In genomic region chr1:182955047-182955620, GRCm38 (mm10) we compare ENCODE assay signal across 7 mouse cellular contexts. TPM values are rescaled to one million over a fixed set of nuclear protein-coding genes. Genes with fewer than 3 reads are reported as not detected.
A peak's percentile ranks its signal among the peaks of the same experiment; 100 is the strongest.
DNase-seq lines count a peak whose midpoint lies in the region; ATAC-seq and TF ChIP-seq lines count a peak whose summit lies in the region.

No protein-coding gene starts in this region.

- no peaks in the 10 kb centered on the region for H3K36me3 ChIP-seq in ES-Bruce4 (ENCODE audit: control insufficient read depth, insufficient read depth, low read length, poor library complexity, severe bottlenecking)
- no peaks in the 10 kb centered on the region for H3K36me3 ChIP-seq in hindbrain, embryonic 16.5 days (ENCODE audit: control insufficient read depth, insufficient read depth, low read length)
- H3K36me3 ChIP-seq in lung, embryonic 15.5 days, result no peaks in the 10 kb centered on the region
- H3K36me3 ChIP-seq in stomach, postnatal 0 days (ENCODE audit: control insufficient read depth, insufficient read depth, low read length), result no peaks in the 10 kb centered on the region

- ATAC-seq in hindbrain, embryonic 16.5 days, result no peak
- no peak for ATAC-seq in lung, embryonic 15.5 days (ENCODE audit: borderline replicate concordance, extremely low read depth, low FRiP score, low TSS enrichment)
- no peak; the same call in 1 of the 2 replicates for ATAC-seq in stomach, postnatal 0 days (ENCODE audit: low FRiP score, low TSS enrichment)
- no peak for ATAC-seq in monocyte, adult 5-6 weeks (replicated peaks; ENCODE audit: insufficient number of reproducible peaks, low FRiP score, low TSS enrichment, poor library complexity, severe bottlenecking)

- H3K4me3 ChIP-seq in ES-Bruce4 (ENCODE audit: low read depth, low read length), result peak overlapping the region; percentile 17
- peak overlapping the region; percentile 57 for H3K4me3 ChIP-seq in bone marrow macrophage, adult 2 months (ENCODE audit: insufficient read depth, low read length)
- peak overlapping the region; percentile 31 for H3K4me3 ChIP-seq in hindbrain, embryonic 16.5 days (ENCODE audit: low read length)
- H3K4me3 ChIP-seq in lung, embryonic 15.5 days, result peak overlapping the region; percentile 48
- H3K4me3 ChIP-seq in stomach, postnatal 0 days (ENCODE audit: low read depth, low read length), result peak overlapping the region; percentile 48

- TF ChIP-seq CTCF in ES-Bruce4 (IDR thresholded peaks at IDR 0.05; ENCODE audit: low read depth, low read length), result no peak
- no peak for TF ChIP-seq CTCF in bone marrow macrophage, adult 2 months (IDR thresholded peaks at IDR 0.05; ENCODE audit: low read depth, low read length)
- peak; percentile 30 for TF ChIP-seq CTCF in stomach, postnatal 0 days (IDR thresholded peaks at IDR 0.05; ENCODE audit: low read depth)

- no peak for DNase-seq in stomach, postnatal 0 days (ENCODE audit: low spot score)
- DNase-seq in right cerebral cortex, postnatal 25 days, result no peak

- TF ChIP-seq POLR2A in ES-Bruce4 (IDR thresholded peaks at IDR 0.05; ENCODE audit: insufficient read depth, low read length), result no peak
- TF ChIP-seq POLR2A in bone marrow macrophage, adult 2 months (IDR thresholded peaks at IDR 0.05; ENCODE audit: borderline replicate concordance, low read depth, low read length), result no peak

- no peaks in the 10 kb centered on the region for H3K4me1 ChIP-seq in ES-Bruce4 (ENCODE audit: control insufficient read depth, insufficient read depth, low read length)
- H3K4me1 ChIP-seq in bone marrow macrophage, adult 2 months (ENCODE audit: control insufficient read depth, insufficient read depth, low read length), result peaks cover 47% of the 10 kb centered on the region
- peaks cover 16% of the 10 kb centered on the region for H3K4me1 ChIP-seq in hindbrain, embryonic 16.5 days (ENCODE audit: control insufficient read depth, insufficient read depth, low read depth, low read length)
- peaks cover 53% of the 10 kb centered on the region for H3K4me1 ChIP-seq in lung, embryonic 15.5 days
- peaks cover 9% of the 10 kb centered on the region; the same call in 1 of the 2 replicates for H3K4me1 ChIP-seq in stomach, postnatal 0 days (replicated peaks; ENCODE audit: control insufficient read depth, insufficient read depth)

- no peaks in the 10 kb centered on the region for H3K27me3 ChIP-seq in ES-Bruce4 (ENCODE audit: control insufficient read depth, insufficient read depth, low read length, poor library complexity, severe bottlenecking)
- peaks cover 4% of the 10 kb centered on the region; the same call in 1 of the 2 replicates for H3K27me3 ChIP-seq in hindbrain, embryonic 16.5 days (replicated peaks; ENCODE audit: control insufficient read depth, insufficient read depth, low read length)
- 0 out of 2 replicates have a peak, but pooled peaks cover 3% of the 10 kb centered on the region for H3K27me3 ChIP-seq in lung, embryonic 15.5 days
- H3K27me3 ChIP-seq in stomach, postnatal 0 days (ENCODE audit: control insufficient read depth, insufficient read depth, low read length), result no peaks in the 10 kb centered on the region

- H3K9ac ChIP-seq in ES-Bruce4 (ENCODE audit: low read depth, poor library complexity, severe bottlenecking), result 0 out of 2 replicates have a peak overlapping the region, but pooled peaks have one; percentile 13
- peak overlapping the region; percentile 58 for H3K9ac ChIP-seq in hindbrain, embryonic 16.5 days (ENCODE audit: low read depth, low read length)
- peak overlapping the region; percentile 56 for H3K9ac ChIP-seq in lung, embryonic 15.5 days
- peak overlapping the region; percentile 69 for H3K9ac ChIP-seq in stomach, postnatal 0 days (ENCODE audit: low read length)

- H3K4me2 ChIP-seq in hindbrain, embryonic 16.5 days (ENCODE audit: low read length), result peak overlapping the region; percentile 54
- H3K4me2 ChIP-seq in lung, embryonic 15.5 days, result peak overlapping the region; percentile 83
- peak overlapping the region; percentile 81 for H3K4me2 ChIP-seq in stomach, postnatal 0 days (replicated peaks; ENCODE audit: low read depth)

- no peaks in the 10 kb centered on the region for H3K9me3 ChIP-seq in ES-Bruce4 (replicated peaks; ENCODE audit: control insufficient read depth, insufficient read depth, low read length, poor library complexity, severe bottlenecking)
- no peaks in the 10 kb centered on the region for H3K9me3 ChIP-seq in hindbrain, embryonic 16.5 days (ENCODE audit: control insufficient read depth, low read length)
- no peaks in the 10 kb centered on the region for H3K9me3 ChIP-seq in lung, embryonic 15.5 days
- no peaks in the 10 kb centered on the region for H3K9me3 ChIP-seq in stomach, postnatal 0 days (ENCODE audit: control insufficient read depth, low read length)

- no peak for TF ChIP-seq EP300 in ES-Bruce4 (IDR thresholded peaks at IDR 0.05; ENCODE audit: insufficient read depth, low read depth, low read length)
- no peak for TF ChIP-seq EP300 in stomach, postnatal 0 days (optimal IDR thresholded peaks at IDR 0.05)

- WGBS in hindbrain, embryonic 16.5 days, result 24% methylated on average over 15 of the region's 15 CpGs
- WGBS in lung, embryonic 15.5 days, result 17% methylated on average over 15 of the region's 15 CpGs
- 19% methylated on average over 15 of the region's 15 CpGs for WGBS in stomach, postnatal 0 days

- H3K27ac ChIP-seq in ES-Bruce4 (ENCODE audit: insufficient read depth, low read length), result no peak overlapping the region
- no peak overlapping the region; the same call in 1 of the 2 replicates for H3K27ac ChIP-seq in bone marrow macrophage, adult 2 months (ENCODE audit: insufficient read depth, low read depth, low read length)
- H3K27ac ChIP-seq in hindbrain, embryonic 16.5 days (ENCODE audit: low read depth, low read length), result no peak overlapping the region
- peak overlapping the region; percentile 25; the same call in 1 of the 2 replicates for H3K27ac ChIP-seq in lung, embryonic 15.5 days
- H3K27ac ChIP-seq in stomach, postnatal 0 days (replicated peaks), result peak overlapping the region; percentile 61

RNA-seq across cellular contexts. Expression of gene Tlr5, which starts 0.5 kb away (rescaled TPM):
- 1.5 and 1.9 TPM in 2 replicates for polyA plus RNA-seq in ES-Bruce4 (2011; ENCODE audit: insufficient read depth, insufficient read length, low read depth, missing spikeins)
- 2.3 and 2.7 TPM in 2 replicates for polyA plus RNA-seq in bone marrow macrophage, adult 2 months (2012; ENCODE audit: insufficient read depth, insufficient read length, missing spikeins)
- 0.19 and 0.60 TPM in 2 replicates for polyA plus RNA-seq in hindbrain, embryonic 16.5 days (2015; fragmentation: Nextera tagmentation; extraction: Ambion mirVana)
- 1.2 and 1.3 TPM in 2 replicates for polyA plus RNA-seq in lung, embryonic 15.5 days (2015; fragmentation: Nextera tagmentation; extraction: Ambion mirVana)
- polyA plus RNA-seq in stomach, postnatal 0 days (2015; fragmentation: Nextera tagmentation; extraction: Ambion mirVana), result 1.2 and 1.4 TPM in 2 replicates
- 0.48 to 0.53 TPM in 2 of 3 replicates, not detected in the other for total RNA-seq in monocyte, adult 5-6 weeks (2017)

Comparison
In these comparisons a context has a peak if more than half of its experiments do, and no peak if none do; other contexts are left out.
1. H3K27ac ChIP-seq: peak in lung, embryonic 15.5 days (single experiment) and stomach, postnatal 0 days (single experiment); none in ES-Bruce4 (single experiment), bone marrow macrophage, adult 2 months (single experiment) and hindbrain, embryonic 16.5 days (single experiment).
2. H3K9ac ChIP-seq: peak in every context shown above with its lines; median percentile 69 in stomach, postnatal 0 days; 58 in hindbrain, embryonic 16.5 days; 56 in lung, embryonic 15.5 days; 13 in ES-Bruce4.
3. Peak in every context shown above with its lines, with median percentiles within 50 percentile points of each other: H3K4me3 ChIP-seq and H3K4me2 ChIP-seq.